Mouse (Mus musculus) heart, embryonic 12.5 days (tissue): ENCODE data around the gene Rln3. TPM values are rescaled to one million over a fixed set of nuclear protein-coding genes. Genes with fewer than 3 reads are reported as not detected.

Experiments
- ATAC-seq: fragments of 200-750 bp; cut with Nextera tagmentation; 2 replicates; pipeline ENCODE4 v1.8.0; 2017; ENCODE audit warnings: moderate TSS enrichment, moderate library complexity; ENCODE audit not compliant: insufficient number of reproducible peaks, low FRiP score
- H3K27ac ChIP-seq: fragments of 300-500 bp; sonication (generic); 2 replicates; pipeline ENCODE4 v1.5.1; 2016; ENCODE audit warnings: mild to moderate bottlenecking, moderate library complexity; ENCODE audit not compliant: poor library complexity, severe bottlenecking
- H3K27me3 ChIP-seq: fragments of 300-500 bp; sonication (generic); replicated peaks from 2 replicates; pipeline ENCODE4 v1.6.1; 2016; ENCODE audit warnings: mild to moderate bottlenecking, moderate library complexity
- H3K36me3 ChIP-seq: fragments of 300-500 bp; sonication (generic); 2 replicates; pipeline ENCODE4 v1.6.1; 2016; ENCODE audit warnings: mild to moderate bottlenecking, moderate library complexity
- H3K4me1 ChIP-seq: fragments of 300-500 bp; sonication (generic); replicated peaks from 2 replicates; pipeline ENCODE4 v1.6.1; 2016; ENCODE audit warnings: mild to moderate bottlenecking
- H3K4me2 ChIP-seq: fragments of 300-500 bp; sonication (generic); 2 replicates; pipeline ENCODE4 v1.6.1; 2016; ENCODE audit warnings: mild to moderate bottlenecking, moderate library complexity
- H3K4me3 ChIP-seq: fragments of 300-500 bp; sonication (generic); 2 replicates; pipeline ENCODE4 v1.5.1; 2016; ENCODE audit warnings: mild to moderate bottlenecking
- H3K9ac ChIP-seq: fragments of 300-500 bp; sonication (generic); 2 replicates; pipeline ENCODE4 v1.6.1; 2016; ENCODE audit warnings: mild to moderate bottlenecking, moderate library complexity
- H3K9me3 ChIP-seq: fragments of 300-500 bp; sonication (generic); replicated peaks from 2 replicates; pipeline ENCODE4 v1.6.1; 2016; ENCODE audit warnings: mild to moderate bottlenecking, moderate library complexity
- WGBS: fragments of 180-500 bp; shearing (Covaris S2); methylation state at CpG from one replicate; pipeline ENCODE4 v1.1.7; 2016; 5-methylcytosine and 5-hydroxymethylcytosine counted together
- microRNA counts: library from miRNA; unstranded; fragments of <30 nt; microRNA quantifications from one replicate; lab custom pipeline; 2017
- microRNA-seq: library from miRNA; unstranded; fragments of <30 nt; microRNA quantifications from one replicate; pipeline ENCODE4, GENCODE M21; 2017
- polyA plus RNA-seq: library from polyadenylated mRNA; unstranded; fragments of >200 nt; fragmentation: Nextera tagmentation; extraction: Ambion mirVana; gene quantifications from 2 replicates; pipeline ENCODE4 v1.2.1, GENCODE M21; 2016

The Rln3 gene
- polyA plus RNA-seq, 1 experiment from 2014 or later, result not detected

DNA sequence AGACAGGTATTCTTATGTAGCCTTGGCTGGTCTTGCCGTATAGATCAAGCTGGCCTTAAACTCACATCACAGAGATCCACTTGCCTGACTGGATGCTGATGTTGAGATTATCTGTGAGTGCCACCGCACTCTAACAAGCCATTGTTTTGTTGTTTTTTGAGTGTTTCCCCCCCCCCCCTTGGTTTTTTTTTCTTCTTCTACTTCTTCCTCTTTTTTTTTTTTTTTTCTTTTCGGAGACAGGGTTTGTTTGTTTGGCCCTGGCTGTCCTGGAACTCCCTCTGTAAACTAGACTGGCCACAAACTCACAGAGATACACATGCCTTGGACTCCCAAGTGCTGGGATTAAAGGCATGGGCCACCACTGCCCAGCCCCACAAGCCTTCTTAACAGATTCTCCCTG is 50.8 kb downstream of the Rln3 start:
- Histone ChIP-seq H3K27ac (no peak overlapping the region), H3K9ac (no peak overlapping the region), H3K4me1 (peaks cover 14% of the 10 kb centered on the region), H3K4me2 (no peak overlapping the region), H3K27me3 (no peaks in the 10 kb centered on the region), H3K4me3 (no peak overlapping the region), H3K9me3 (no peaks in the 10 kb centered on the region), H3K36me3 (peaks cover 61% of the 10 kb centered on the region)
- no peak for ATAC-seq
- 76% methylated on average over 3 of the region's 3 CpGs for WGBS

MicroRNA genes within 50 kb of the gene (microRNA counts, 519-probe panel; counts per million panel counts)
- not detected for microRNA mmu-miR-1199 (lab: Ali Mortazavi, UCI)
- microRNA mmu-miR-709 (lab: Ali Mortazavi, UCI), result 1,731 counts per million, percentile 4 among the panel's probes with 10 or more counts

Small RNA genes within 50 kb of the gene (microRNA-seq; reads per million reads assigned to microRNA genes)
- gene Mir1199 (1.2 reads per million), gene Mir709 (not detected), gene Mir8111 (3.1 reads per million, percentile 8 among the genes with 10 or more reads in this experiment)

Other genes with a start within 250 kb of the Rln3 start
- gene Adgrl1, start 144.9 kb downstream of the Rln3 start, polyA plus RNA-seq, result 11.2 and 11.4 TPM in 2 replicates
- 0.34 and 0.40 TPM in 2 replicates for gene Gm10644, start 89.8 kb downstream of the Rln3 start, polyA plus RNA-seq
- gene Asf1b, start 89.5 kb downstream of the Rln3 start, polyA plus RNA-seq, result 55.0 and 58.3 TPM in 2 replicates
- 216 and 234 TPM in 2 replicates for gene Prkaca, start 72.0 kb downstream of the Rln3 start, polyA plus RNA-seq
- gene Samd1, start 47.3 kb downstream of the Rln3 start, polyA plus RNA-seq, result 4.5 and 5.8 TPM in 2 replicates
- 0.22 and 0.54 TPM in 2 replicates for gene 1700067K01Rik, start 43.5 kb downstream of the Rln3 start, polyA plus RNA-seq
- gene 2210011C24Rik, start 32.8 kb downstream of the Rln3 start, polyA plus RNA-seq, result 0.30 TPM in 1 of 2 replicates, not detected in the other
- gene Palm3, start 23.5 kb downstream of the Rln3 start, polyA plus RNA-seq, result 1.7 and 2.1 TPM in 2 replicates
- gene Il27ra, start 2.4 kb downstream of the Rln3 start, polyA plus RNA-seq, result 4.4 and 5.3 TPM in 2 replicates
- 1.2 TPM in 2 replicates for gene Gm10643, start 20.1 kb upstream of the Rln3 start, polyA plus RNA-seq
- 6.9 and 7.5 TPM in 2 replicates for gene Rfx1, start 21.8 kb upstream of the Rln3 start, polyA plus RNA-seq
- gene Dcaf15, start 59.8 kb upstream of the Rln3 start, polyA plus RNA-seq, result 10.5 and 11.4 TPM in 2 replicates
- gene Podnl1, start 81.0 kb upstream of the Rln3 start, polyA plus RNA-seq, result 0.14 TPM in 1 of 2 replicates, not detected in the other
- 17.7 and 18.1 TPM in 2 replicates for gene Cc2d1a, start 102.9 kb upstream of the Rln3 start, polyA plus RNA-seq
- gene 4930432K21Rik, start 103.0 kb upstream of the Rln3 start, polyA plus RNA-seq, result 1.00 and 1.1 TPM in 2 replicates
- 1.7 and 3.0 TPM in 2 replicates for gene Nanos3, start 140.2 kb upstream of the Rln3 start, polyA plus RNA-seq
- 12.9 and 13.7 TPM in 2 replicates for gene Zswim4, start 192.1 kb upstream of the Rln3 start, polyA plus RNA-seq
- 281 and 286 TPM in 2 replicates for gene D8Ertd738e, start 204.7 kb upstream of the Rln3 start, polyA plus RNA-seq
- 48.2 and 50.9 TPM in 2 replicates for gene Mri1, start 212.3 kb upstream of the Rln3 start, polyA plus RNA-seq
- gene Ccdc130, start 225.4 kb upstream of the Rln3 start, polyA plus RNA-seq, result 15.8 and 16.1 TPM in 2 replicates